Mouse (Mus musculus) thymus, postnatal 10 days (tissue): ENCODE data around the gene Npepps.
A peak's percentile ranks its signal among the peaks of the same experiment; 100 is the strongest.
"Not testable (repeated sequence)": the region's sequence is repeated elsewhere in the genome, so short reads cannot be mapped to it uniquely, and the experiment has no call there.

ENCODE experiments used
- DNase-seq, 2 experiments: peaks; one replicate each; pipeline ENCODE4 v3.0.0; 2021; ENCODE audit warnings: low spot score in 2 of 2

Npepps gene

GRCm38 (mm10) chr11:97280216-97280861, at the start of gene Npepps:
TSS of gene Npepps (minus strand) at chr11:97280638.
- DNase-seq = peak; percentile 74 to 81

- DNase-seq = peak in 1 of 2 experiments; percentile 47
Observed at GRCm38 (mm10) chr11:97328148-97328547, 47.7 kb upstream of the Npepps start.

- no peak for DNase-seq
Observed at GRCm38 (mm10) chr11:97325224-97325623, 44.8 kb upstream of the Npepps start.

GRCm38 (mm10) chr11:97321894-97322600, 41.6 kb upstream of the Npepps start:
- DNase-seq = not testable (repeated sequence)

GRCm38 (mm10) chr11:97321197-97321596, 40.8 kb upstream of the Npepps start:
- no peak for DNase-seq

GRCm38 (mm10) chr11:97315504-97316503, 35.4 kb upstream of the Npepps start, which contains the start of gene Mrpl45:
TSS of gene Mrpl45 (plus strand) at chr11:97315716.
- peak; percentile 96 to 99 for DNase-seq

- no peak for DNase-seq
Observed at GRCm38 (mm10) chr11:97314751-97315503, 34.5 kb upstream of the Npepps start.

GRCm38 (mm10) chr11:97314110-97314509, 33.7 kb upstream of the Npepps start:
- no peak for DNase-seq

- DNase-seq = not testable (repeated sequence)
Observed at GRCm38 (mm10) chr11:97312871-97313270, 32.4 kb upstream of the Npepps start.

- no peak for DNase-seq
Observed at GRCm38 (mm10) chr11:97310895-97311631, 30.6 kb upstream of the Npepps start.

GRCm38 (mm10) chr11:97309911-97310571, 29.6 kb upstream of the Npepps start:
- peak; percentile 40 to 62 for DNase-seq

GRCm38 (mm10) chr11:97309451-97309836, 29.0 kb upstream of the Npepps start:
- no peak for DNase-seq

GRCm38 (mm10) chr11:97308806-97309450, 28.5 kb upstream of the Npepps start:
- no peak for DNase-seq

GRCm38 (mm10) chr11:97307294-97308069, 27.0 kb upstream of the Npepps start:
- DNase-seq = no peak

GRCm38 (mm10) chr11:97304631-97305030, 24.2 kb upstream of the Npepps start:
- no peak for DNase-seq

- DNase-seq = no peak
Observed at GRCm38 (mm10) chr11:97302231-97302781, 21.9 kb upstream of the Npepps start.

GRCm38 (mm10) chr11:97301406-97301805, 21.0 kb upstream of the Npepps start:
- no peak for DNase-seq

GRCm38 (mm10) chr11:97299939-97300338, 19.5 kb upstream of the Npepps start:
- DNase-seq = no peak
